Mouse (Mus musculus) gastrocnemius, postnatal 14 days (tissue): ENCODE results near the gene Aebp1. TPM values are rescaled to one million over a fixed set of nuclear protein-coding genes. Genes with fewer than 3 reads are reported as not detected.

Source experiments
- DNase-seq: peaks from one replicate; pipeline ENCODE4 v3.0.0; 2021; ENCODE audit warnings: mixed read lengths
- intact Hi-C: fragments of 180-260 bp; cut with DNase I; formaldehyde crosslinking; loops from one replicate; pipeline ENCODE4 v1.15.1; 2025; ENCODE audit warnings: low total_unique reads
- total RNA-seq, 2 experiments: library from RNA; stranded (reverse); gene quantifications; 2 replicates each; pipeline ENCODE4 v1.2.3; 2021

Gene Aebp1
- total RNA-seq, 2 experiments from 2014 or later, result 30.0 to 33.4 TPM

DNA sequence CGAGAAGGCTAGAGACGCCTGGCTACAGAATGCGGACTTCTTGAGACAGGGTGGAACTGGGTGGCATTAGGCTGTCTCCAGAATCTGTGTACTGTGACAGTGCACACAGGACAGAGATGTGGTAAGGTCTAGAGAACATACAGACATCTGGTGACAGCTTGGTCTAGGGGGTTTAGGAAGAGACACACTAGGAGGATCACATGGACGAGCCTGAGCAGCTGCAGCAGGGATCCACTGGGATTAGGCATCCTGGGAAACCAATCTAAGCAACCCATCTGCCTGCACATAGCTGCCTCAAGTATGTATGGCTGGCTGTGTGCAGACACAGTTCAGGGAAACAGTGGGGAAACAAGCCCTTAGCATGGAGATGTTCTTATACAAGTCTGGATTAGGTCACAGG lies 52.2 kb downstream of the Aebp1 start:
- no peak for DNase-seq
- intact Hi-C loops, result no loop called here

DNA sequence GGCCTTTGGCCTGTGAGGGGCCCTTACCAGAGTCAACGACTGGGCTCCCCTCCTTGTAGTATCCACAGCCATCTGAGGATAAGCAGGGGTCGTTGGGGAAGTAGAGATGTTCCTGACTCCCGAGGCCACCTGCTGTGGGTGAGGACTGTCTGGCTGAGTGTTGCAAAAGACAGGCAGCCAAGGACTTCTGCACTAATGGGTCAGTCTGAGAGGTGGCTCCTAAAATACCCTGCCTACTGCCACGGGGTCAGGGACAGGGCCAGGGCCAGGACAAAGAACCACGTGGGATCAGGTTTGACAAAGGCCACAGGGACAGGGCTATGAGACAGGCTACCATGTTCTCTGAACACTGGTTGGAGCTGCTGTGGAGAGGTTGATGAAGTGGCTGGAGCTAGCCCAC lies 53.2 kb downstream of the Aebp1 start:
- DNase-seq, result no peak
- intact Hi-C loops, result no loop called here

DNA sequence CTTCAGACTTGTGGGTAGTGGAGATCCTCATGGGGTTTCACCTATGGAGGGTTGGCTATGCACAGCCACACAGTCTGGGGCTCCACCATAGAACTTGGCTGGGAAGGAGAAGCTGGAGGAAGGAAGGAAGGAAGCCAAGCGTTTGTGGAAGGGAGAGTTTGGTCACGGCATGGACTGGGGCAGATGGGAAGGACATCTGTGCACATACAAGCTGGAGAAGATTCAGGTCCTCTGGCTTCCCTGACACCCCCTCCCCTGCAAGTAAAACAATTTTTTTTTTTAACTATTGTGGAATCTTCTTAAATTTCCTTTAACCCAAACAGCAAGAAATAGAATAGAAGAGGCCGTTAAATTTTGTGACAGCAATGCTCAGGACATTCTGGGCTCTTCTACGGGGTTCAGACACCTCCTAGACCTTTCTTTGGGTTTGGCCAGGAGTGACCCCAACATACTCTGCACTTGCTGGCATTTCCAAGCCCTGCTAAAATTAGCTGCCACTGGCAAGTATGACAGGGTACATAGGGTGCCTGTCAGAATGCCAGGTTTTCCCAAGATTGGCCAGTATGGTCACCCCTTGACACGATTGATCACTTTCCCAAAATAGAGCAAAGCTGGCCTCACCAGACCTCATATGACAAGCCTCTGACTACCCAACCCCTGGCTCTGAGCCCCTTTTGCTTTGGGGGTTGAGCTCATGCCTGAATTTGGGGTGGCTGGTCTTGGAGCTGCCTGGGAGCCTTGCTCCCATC lies 53.9 kb downstream of the Aebp1 start:
- intact Hi-C loops, result no loop called here
- no peak for DNase-seq

DNA sequence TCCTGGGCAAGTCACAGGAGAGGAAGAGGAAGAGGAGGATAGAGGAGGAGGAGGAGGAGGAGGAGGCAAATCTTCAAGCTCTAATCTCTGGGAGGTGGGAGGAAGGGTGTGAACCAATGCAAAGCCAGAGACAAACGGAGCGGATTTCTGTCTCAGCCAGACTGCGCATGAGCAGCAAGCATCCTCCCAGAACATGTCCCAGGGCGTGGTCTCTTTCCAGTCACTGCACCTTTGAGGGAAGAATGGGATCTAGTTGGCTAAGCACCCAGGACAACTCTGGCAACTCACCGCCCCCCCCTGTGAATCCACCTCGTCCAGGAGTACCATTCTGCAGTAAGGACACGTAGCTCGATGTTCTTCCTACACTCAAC lies 54.4 kb downstream of the Aebp1 start:
- DNase-seq, result no peak
- intact Hi-C loops, result no loop called here

DNA sequence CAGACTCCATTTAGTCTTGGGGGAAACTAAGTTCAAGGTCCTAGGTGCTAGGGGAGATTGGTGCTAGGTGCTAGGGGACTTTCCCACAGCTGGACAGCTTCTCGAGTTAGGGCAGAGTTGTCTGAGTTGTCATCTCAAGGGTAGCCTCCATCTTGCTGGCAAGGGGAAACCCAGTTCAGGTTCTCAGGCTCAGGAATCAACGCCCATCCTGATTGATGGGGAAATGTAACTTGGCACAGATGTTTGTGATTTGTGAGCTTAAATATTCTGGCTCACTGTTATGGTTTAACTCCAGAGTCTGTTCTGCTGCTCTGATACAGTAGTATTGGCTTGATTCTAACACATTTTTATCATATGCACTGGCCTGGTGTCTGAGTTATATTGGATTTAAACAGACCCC lies 56.4 kb downstream of the Aebp1 start:
- no peak for DNase-seq
- intact Hi-C loops, result no loop called here

DNA sequence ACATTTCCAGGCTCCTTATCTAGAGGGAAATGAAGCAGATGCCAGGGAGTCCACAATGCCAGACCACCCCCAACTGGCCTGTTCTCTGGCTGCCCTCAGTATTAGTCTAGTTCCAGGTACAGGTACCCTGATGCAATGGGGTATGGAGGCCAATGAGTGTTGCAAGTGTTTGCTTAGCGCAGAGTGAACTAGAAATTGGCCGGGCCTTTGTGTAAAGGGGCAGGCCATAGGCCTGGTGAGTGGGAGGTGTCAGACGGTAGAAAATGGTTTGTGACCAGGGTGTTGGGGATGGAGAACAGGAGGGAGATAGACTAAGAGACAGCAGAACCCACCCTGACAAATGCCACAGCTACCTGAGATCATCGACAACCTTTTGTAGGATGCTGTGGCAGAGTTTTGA lies 57.9 kb downstream of the Aebp1 start:
- DNase-seq, result no peak
- intact Hi-C loops, result no loop called here

DNA sequence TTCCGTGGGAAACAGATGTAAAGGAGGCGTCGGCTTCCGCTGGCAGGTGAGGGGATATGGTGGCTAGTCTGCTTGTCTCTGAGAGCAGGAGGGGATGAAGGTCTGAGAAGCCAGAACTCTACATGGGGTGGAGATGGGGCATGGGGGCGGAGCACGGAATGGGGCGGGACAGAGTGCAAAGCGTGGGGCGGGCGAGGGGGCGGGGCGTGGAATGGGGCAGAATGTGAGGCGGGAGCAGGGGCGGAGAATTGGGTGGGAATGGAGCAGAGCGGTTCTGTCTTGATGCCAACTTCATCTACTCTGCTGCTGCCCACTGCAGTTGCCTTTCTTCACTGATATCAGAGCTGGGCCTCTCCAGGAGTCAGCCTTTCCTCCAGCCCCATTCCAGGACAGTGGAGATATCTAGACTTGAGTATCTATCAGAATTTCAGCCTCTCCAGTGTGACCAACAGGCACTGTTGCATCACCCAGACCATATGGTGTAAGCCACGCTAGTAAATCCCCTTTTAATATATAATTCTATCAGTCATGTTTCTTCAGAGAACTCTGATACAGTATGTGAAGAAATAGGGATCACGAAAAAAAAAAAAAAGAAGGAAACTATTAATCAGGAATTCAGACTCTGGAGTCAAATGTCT lies 58.7 kb downstream of the Aebp1 start:
- DNase-seq, result no peak
- intact Hi-C loops, result no loop called here

Other genes starting within 250 kb of the Aebp1 start
- 10 to 100 TPM; 83.5 to 84.2 TPM for gene Mrps24, start 146.3 kb upstream of the Aebp1 start, total RNA-seq
- 10 to 100 TPM; 32.7 to 38.4 TPM for gene Urgcp, start 99.6 kb upstream of the Aebp1 start, total RNA-seq
- gene Dbnl, start 73.5 kb upstream of the Aebp1 start, total RNA-seq, result 10 to 100 TPM; 18.7 to 21.6 TPM
- gene Pgam2, start 58.2 kb upstream of the Aebp1 start, total RNA-seq, result 1,000 to 10,000 TPM; 3,325 to 3,362 TPM
- 1 to 10 TPM; 2.1 to 3.3 TPM for gene Polm, start 23.9 kb upstream of the Aebp1 start, total RNA-seq
- 10 to 100 TPM; 36.4 to 38.7 TPM for gene Pold2, start 16.3 kb downstream of the Aebp1 start, total RNA-seq
- not detected for gene Myl7, start 36.8 kb downstream of the Aebp1 start, total RNA-seq
- 1 to 10 TPM in 1 of 2 experiments, under 1 TPM in 1; 0.29 to 1.3 TPM for gene Gck, start 88.1 kb downstream of the Aebp1 start, total RNA-seq
- 10 to 100 TPM; 36.2 to 38.8 TPM for gene Ykt6, start 93.7 kb downstream of the Aebp1 start, total RNA-seq
- 100 to 1,000 TPM; 169 to 170 TPM for gene Camk2b, start 204.4 kb downstream of the Aebp1 start, total RNA-seq